Mouse (Mus musculus): Measurements from ENCODE around the gene Pxn. TPM values are rescaled to one million over a fixed set of nuclear protein-coding genes. Genes with fewer than 3 reads are reported as not detected.

The Pxn gene
- 35.1 and 46.8 TPM in 2 replicates for polyA plus RNA-seq (2012; rRNA removed)

GRCm38 (mm10) chr5:115506454-115507201 lies at the start of gene Pxn:
Pxn (plus strand) TSS chr5:115506676.

GRCm38 (mm10) chr5:115465642-115466420 lies 40.6 kb upstream of the Pxn start, which contains the start of gene Pla2g1b:
Pla2g1b (plus strand) TSS chr5:115466262.

GRCm38 (mm10) chr5:115483947-115484920 lies 22.2 kb upstream of the Pxn start, which contains the start of gene Sirt4:
Sirt4 (minus strand) TSS chr5:115484725.

GRCm38 (mm10) chr5:115559237-115560101 lies 53.0 kb downstream of the Pxn start, which contains the start of gene Rplp0:
Rplp0 (plus strand) TSS chr5:115559467.

GRCm38 (mm10) chr5:115564737-115565393 lies 58.4 kb downstream of the Pxn start, which contains the start of gene Gcn1l1:
Gcn1l1 (plus strand) TSS chr5:115565254.

Other genes with a start within 250 kb of the Pxn start
- gene Rnf10, start 233.8 kb upstream of the Pxn start, polyA plus RNA-seq (2012; rRNA removed), result 162 and 230 TPM in 2 replicates
- 21.4 and 25.2 TPM in 2 replicates for gene Coq5, start 227.0 kb upstream of the Pxn start, polyA plus RNA-seq (2012; rRNA removed)
- 765 and 1,078 TPM in 2 replicates for gene Dynll1, start 205.7 kb upstream of the Pxn start, polyA plus RNA-seq (2012; rRNA removed)
- 179 and 226 TPM in 2 replicates for gene Srsf9, start 179.5 kb upstream of the Pxn start, polyA plus RNA-seq (2012; rRNA removed)
- 21.5 and 27.9 TPM in 2 replicates for gene Gatc, start 165.5 kb upstream of the Pxn start, polyA plus RNA-seq (2012; rRNA removed)
- gene Triap1, start 165.5 kb upstream of the Pxn start, polyA plus RNA-seq (2012; rRNA removed), result 31.4 and 31.6 TPM in 2 replicates
- gene Cox6a1, start 157.7 kb upstream of the Pxn start, polyA plus RNA-seq (2012; rRNA removed), result 811 and 1,449 TPM in 2 replicates
- gene Msi1, start 77.1 kb upstream of the Pxn start, polyA plus RNA-seq (2012; rRNA removed), result 280 and 494 TPM in 2 replicates
- not detected in 2 replicates for gene Pla2g1b, start 40.4 kb upstream of the Pxn start, polyA plus RNA-seq (2012; rRNA removed)
- gene Sirt4, start 22.0 kb upstream of the Pxn start, polyA plus RNA-seq (2012; rRNA removed), result 41.7 and 58.3 TPM in 2 replicates
- 2,245 and 2,728 TPM in 2 replicates for gene Rplp0, start 52.8 kb downstream of the Pxn start, polyA plus RNA-seq (2012; rRNA removed)
- 49.0 and 56.7 TPM in 2 replicates for gene Gcn1l1, start 58.6 kb downstream of the Pxn start, polyA plus RNA-seq (2012; rRNA removed)
- 56.2 and 63.9 TPM in 2 replicates for gene Rab35, start 125.2 kb downstream of the Pxn start, polyA plus RNA-seq (2012; rRNA removed)
- gene Bicdl1, start 224.9 kb downstream of the Pxn start, polyA plus RNA-seq (2012; rRNA removed), result 29.7 and 36.1 TPM in 2 replicates